Mouse (Mus musculus) T-helper 2 cell (primary cell): Measurements from ENCODE around the gene Ambp.

Experiments used
- in situ Hi-C: fragments of 300-600 bp; cut with MboI, MseI; formaldehyde crosslinking; loops from one replicate; pipeline ENCODE4 v1.15.1; 2025; ENCODE audit warnings: high pct_unique_total_duplicates

Ambp gene

DNA sequence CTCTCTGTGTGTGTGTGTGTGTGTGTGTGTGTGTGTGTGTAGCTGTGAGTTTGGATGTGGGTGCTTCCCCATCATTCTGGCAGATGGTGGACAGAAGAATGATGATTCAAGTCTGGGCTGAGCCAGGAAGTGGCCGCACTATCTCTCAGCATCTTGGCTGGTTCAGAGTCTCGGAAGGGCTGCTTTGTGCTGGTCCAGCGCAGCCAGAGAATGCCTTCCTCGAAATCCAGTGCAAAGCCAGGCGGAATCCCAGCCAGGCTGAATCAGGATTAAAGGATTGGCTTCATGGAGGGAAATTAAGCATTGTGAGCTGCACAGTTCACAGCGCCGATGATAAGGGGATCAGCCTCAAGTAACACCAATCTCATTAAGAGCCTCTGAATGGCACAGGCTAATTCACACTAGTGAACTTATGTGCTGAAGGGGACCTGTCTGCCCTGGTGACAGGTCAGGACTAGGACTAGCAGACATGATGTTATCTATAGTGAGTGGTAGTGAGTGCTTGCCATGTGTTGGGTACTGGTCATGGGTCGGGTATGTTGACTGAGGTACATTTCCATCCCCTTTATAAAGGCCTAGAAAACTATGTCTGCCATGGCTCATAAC is 29.6 kb downstream of the Ambp start:
- in situ Hi-C loops: no loop called here

DNA sequence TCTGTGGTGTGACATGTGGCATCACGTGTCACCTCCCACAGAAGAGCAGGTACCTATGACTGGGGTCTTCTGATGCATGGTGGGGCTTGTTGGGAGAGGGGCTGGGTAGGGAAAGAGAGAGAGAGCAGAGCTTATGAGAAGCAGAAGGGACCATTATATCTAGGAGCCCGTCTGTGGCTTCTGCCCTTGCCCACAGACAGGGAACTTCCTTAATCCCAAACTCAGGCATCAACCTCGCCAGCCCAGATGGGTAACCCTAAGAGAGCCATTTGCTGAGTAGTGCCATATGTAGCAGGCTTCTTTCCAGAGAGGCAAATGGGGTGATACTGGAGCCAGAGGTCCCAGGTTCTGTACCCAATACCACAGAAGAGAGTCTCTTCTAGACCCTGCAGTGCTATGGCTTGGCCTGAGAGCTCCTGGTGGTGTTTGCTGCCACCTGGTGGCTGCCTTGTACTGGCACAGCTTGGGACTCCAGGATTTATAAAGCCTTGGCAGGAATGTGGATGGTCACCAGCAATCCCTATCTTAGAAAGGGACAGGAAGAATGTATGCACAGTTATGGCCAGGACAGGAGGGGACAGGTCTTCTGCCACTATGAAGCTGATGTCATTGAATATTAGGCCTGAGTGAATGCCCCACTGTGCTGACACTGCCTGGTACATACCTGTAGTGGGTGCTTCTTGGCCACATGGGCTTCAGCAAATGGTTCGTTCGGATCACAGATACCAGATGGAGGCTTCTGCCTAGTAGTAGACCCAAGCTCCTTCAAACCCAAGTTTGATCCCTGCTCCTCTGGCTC is 35.8 kb downstream of the Ambp start:
- in situ Hi-C loops: loop anchor here (10.0 kb wide), 1 partner anchor 224 kb away; no protein-coding TSS in a partner anchor

DNA sequence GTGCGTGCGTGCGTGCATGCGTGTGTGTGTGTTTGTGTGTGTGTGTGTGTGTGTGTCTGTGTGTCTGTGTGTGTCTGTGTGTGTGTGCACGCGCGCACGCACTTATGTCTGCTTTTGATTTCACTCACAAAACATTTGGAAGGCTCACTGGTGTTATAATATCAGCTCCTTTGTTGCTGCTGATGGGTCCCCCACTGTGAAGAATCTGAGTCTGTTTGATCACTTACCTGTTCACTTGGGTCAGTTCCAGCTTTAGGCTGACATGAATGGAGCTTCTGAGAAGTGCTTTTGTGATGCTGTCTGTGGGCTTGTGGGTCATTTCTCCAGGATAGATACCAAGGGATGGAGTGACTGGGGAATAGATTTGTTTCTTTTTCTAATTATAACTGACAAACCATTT is 48.9 kb downstream of the Ambp start:
- in situ Hi-C loops: no loop called here

DNA sequence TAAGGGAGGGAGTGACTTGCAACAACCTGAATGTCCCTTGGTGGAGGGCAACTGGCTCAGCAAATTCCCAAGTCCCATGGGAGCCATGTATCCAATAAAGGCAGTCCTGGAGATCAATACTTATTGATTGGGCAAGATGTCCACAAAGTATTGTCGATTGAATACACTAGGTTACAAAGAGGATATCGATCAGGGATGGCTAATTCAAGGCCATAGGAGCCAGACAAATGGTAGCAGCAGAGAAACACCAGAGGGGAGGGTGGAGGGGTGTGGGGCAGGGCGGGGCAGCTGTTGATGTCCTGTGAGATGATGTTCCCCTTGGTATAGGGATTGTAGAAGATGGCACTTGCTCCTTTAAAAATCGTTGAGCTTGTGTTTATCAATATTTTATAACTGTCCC is 52.6 kb downstream of the Ambp start:
- in situ Hi-C loops: no loop called here

DNA sequence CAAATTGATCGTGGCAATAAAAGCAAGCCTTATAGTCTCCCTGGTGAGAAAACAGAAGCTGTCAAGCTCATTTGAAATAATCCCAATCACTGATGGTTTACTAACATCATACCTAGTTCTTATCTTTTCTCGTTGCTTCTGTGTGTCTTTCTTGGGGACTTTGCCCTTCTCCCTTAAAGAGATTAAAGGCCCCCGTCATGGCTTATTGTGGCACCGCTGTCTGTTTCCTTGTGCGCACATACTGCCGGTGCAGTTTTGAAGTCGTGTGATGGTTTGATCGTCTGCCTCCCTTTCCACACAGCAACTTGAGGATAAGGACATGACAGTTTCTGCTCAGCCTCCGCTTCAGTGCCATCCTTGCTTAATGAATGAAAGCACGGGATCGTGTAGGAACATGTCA is 54.1 kb downstream of the Ambp start:
- in situ Hi-C loops: no loop called here

DNA sequence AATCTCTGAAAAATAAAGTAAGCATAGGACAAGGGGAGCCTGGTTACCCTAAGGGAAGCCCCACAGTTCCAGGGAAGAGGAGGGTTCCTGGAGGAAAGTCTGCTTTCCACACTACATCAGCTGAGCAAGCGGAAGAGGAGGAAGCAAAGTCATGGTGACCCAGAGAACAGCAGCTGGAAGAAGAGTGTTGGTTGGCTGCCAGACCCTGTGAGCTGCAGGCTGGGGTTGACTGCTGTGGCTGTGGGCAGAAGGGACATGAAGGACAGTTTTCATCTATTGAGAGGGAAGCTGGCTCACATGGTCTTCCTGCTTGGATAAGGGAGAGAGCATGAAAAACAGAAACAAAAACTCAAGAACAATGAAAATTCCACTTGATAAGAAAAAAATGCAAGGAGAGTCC is 57.0 kb downstream of the Ambp start:
- in situ Hi-C loops: no loop called here
